Mouse (Mus musculus) monocyte, adult 59 days (primary cell): ENCODE results near the gene Thegl. TPM values are rescaled to one million over a fixed set of nuclear protein-coding genes. Genes with fewer than 3 reads are reported as not detected.

Source experiments
- total RNA-seq, 2 experiments: library from RNA; stranded (reverse); gene quantifications; one replicate each; pipeline ENCODE4 v1.2.4; 2023

Gene Thegl
- total RNA-seq, result under 1 TPM; 0.29 to 0.43 TPM

DNA sequence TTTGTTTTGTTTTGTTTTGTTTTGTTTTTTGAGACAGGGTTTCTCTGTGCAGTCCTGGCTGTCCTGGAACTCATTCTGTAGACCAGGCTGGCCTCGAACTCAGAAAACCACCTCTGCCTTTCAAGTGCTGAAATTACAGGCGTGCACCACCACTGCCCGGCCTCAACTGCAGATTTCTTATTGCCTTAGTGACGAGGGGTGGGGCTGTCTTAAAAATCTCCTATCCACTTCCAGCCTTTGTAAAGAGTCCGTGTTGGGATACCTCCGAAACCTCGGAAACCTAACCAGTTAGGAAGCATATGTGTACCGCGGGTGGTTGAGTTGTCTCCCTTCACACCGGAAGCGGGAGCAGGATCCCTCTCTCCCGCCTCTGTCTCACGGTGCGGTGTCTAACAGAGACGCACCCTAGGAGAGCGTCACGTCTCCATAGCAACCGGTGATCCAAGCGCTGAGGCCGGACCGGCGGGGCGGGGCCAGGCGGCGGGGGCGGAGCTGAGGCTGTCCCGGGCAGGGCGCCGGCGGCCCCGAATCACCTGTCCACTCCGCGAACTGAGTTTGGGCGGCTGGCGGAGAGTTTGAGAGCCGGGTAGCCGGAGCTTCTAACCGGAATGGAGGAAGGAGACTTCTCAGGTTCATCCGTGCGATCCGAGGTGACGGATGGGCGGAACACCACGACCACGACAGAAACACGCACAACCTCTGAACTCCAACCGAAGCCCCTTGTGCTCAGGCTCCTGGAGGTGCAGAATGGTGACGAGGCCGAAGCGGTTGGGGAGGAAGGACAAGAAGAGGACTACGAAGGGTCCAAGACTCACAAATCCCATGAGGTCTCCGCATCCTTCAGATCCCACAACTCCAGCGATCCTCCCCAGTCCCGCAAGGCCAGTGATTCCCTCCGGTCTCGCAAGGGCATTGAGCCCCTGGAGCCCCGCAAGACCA is at the start of gene Thegl:
Thegl (plus strand) TSS at position 480 of the 939 bp plus-strand sequence.

DNA sequence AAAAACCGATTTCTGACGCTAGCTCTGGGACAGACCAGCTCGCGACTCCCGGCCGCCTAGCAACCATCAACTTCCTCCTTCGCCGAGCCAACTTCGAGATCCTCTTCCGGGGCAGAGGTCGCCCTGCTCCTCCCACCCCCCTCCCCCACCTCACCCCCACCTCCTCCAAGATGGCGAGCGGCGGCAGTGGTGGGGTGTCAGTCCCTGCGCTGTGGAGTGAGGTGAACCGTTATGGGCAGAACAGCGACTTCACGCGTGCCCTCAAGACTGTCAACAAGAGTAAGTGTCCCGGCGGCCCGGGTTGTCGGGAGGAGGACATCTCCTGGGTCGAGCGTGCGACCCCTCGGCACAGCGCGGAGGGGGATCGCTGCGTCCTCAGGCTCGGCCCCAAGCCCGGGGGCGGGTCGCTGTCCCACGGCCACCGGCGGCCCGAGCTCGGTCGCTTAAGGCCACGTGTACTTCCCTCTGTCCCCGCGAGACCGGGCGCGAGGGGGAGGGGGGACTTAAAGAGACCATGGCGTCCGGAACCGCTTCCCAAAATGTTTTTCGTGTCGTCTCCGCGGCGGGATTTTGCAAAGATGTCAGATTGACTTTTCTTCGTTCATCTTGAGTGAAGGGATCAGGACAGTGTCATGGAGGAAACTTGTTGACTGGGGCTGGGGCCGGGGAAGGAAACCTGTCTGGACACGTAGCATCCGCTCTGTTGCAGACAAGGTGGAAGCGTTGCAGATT is 41.1 kb upstream of the Thegl start, which contains the start of gene Srp72:
Srp72 (plus strand) TSS at position 130 of the 732 bp plus-strand sequence.

DNA sequence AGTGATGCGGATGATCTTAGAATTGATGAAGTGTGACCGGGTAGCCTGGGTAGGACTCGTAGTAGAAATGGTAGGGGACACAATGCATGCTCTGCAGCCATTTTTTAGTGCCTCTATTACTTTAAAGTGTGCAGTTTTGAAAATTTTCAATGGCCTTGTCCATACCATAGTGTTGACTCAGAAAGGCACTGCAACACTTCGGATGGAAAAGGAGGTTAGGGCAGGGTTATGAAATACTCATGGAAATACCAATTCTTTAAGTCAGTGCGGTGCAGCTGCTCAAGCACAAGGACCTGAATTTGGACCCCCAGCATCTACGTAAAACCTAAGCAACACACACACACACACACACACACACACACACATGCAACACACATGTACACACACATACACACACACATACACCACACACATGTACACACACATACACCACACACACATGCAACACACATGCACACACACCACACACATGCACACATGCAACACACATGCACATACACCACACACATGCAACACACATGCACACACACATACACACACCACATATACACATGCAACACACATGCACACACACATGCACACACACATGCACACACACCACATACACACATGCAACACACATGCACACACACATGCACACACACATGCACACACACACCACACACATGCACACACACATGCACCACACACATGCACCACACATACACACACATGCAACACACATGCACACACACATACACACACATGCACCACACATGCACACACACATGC is 11.6 kb upstream of the Thegl start, which contains the start of gene Arl9:
Arl9 (plus strand) TSS at position 5 of the 771 bp plus-strand sequence.

Other genes starting within 250 kb of the Thegl start
- gene Aasdh, start 110.5 kb upstream of the Thegl start, total RNA-seq, result 10 to 100 TPM; 11.5 to 16.0 TPM
- gene Paics, start 64.7 kb upstream of the Thegl start, total RNA-seq, result 10 to 100 TPM; 48.2 to 53.4 TPM
- gene Ppat, start 64.4 kb upstream of the Thegl start, total RNA-seq, result 1 to 10 TPM; 6.5 to 7.4 TPM
- 100 to 1,000 TPM; 132 to 165 TPM for gene Srp72, start 41.3 kb upstream of the Thegl start, total RNA-seq
- 1 to 10 TPM; 1.1 to 1.5 TPM for gene Arl9, start 12.0 kb upstream of the Thegl start, total RNA-seq
- 100 to 1,000 TPM in 1 of 2 experiments, 10 to 100 TPM in 1; 79.3 to 101 TPM for gene Hopx, start 99.1 kb downstream of the Thegl start, total RNA-seq
- 10 to 100 TPM; 18.7 to 21.0 TPM for gene Spink2, start 195.4 kb downstream of the Thegl start, total RNA-seq
- gene Rest, start 249.5 kb downstream of the Thegl start, total RNA-seq, result 10 to 100 TPM; 37.4 to 39.6 TPM